Mouse (Mus musculus) T-cell, adult 2 months (primary cell): Measurements from ENCODE around the gene Ccdc3.
"Not testable (repeated sequence)": the region's sequence is repeated elsewhere in the genome, so short reads cannot be mapped to it uniquely, and the experiment has no call there.

Experiments used
- DNase-seq: peaks from one replicate; pipeline ENCODE4 v3.0.0; 2022; ENCODE audit warnings: low spot score

The Ccdc3 gene

GRCm38 (mm10) chr2:5214581-5214980, 77.0 kb downstream of the Ccdc3 start:
- no peak for DNase-seq

DNA sequence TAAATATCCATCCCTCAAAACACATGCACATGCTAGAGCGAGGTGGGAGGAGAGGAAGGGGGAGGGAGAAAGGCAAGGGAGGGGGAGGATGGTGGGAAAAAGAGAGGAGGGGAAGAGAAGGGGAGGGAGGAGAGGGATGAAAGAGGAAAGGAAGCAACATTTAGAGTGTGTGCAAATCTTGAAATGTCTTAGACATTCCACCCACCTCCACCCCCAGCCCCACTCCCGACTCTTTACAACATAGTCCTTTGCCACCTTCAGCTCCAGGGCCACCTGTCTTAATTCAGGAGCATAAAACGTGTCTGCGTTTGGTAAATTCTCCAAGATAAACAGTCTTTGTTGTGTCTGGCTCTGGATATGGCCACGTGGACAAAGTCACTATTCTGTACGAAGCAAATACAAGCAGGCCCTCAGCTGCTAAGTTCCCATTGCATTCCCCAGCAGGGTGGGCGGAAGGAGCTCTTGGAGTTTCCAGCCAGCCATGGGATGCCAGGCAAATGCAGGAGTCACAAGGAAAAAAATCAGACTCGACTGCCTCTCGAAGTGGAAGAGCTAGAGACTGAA, 77.8 kb downstream of the Ccdc3 start:
- no peak for DNase-seq

GRCm38 (mm10) chr2:5219206-5219605, 81.6 kb downstream of the Ccdc3 start:
- DNase-seq, result no peak

GRCm38 (mm10) chr2:5219847-5220375, 82.3 kb downstream of the Ccdc3 start:
- no peak for DNase-seq

DNA sequence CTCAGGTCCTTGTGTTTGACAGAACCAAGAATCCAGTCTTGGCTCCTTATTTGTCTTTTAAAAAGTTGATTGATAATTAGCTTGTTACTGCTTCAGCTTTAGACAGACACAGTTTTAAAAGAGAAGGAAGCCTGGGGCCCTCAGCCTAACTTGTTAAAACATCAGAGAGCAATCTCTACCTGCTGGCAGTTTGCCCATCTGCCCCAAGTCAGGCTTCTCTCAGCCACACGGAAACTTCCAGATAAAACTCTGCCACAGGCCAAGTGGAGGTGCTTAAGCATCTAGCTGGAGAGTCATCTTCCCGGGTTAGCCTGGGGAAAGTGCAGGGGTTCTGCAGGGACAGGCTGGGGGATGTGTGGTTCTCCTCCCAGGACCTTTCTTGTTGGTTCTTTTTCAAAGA, 85.0 kb downstream of the Ccdc3 start:
- DNase-seq, result no peak

GRCm38 (mm10) chr2:5236846-5237482, 99.4 kb downstream of the Ccdc3 start:
- no peak for DNase-seq

- DNase-seq, result no peak
Measured at GRCm38 (mm10) chr2:5237870-5238269, 100.3 kb downstream of the Ccdc3 start.

GRCm38 (mm10) chr2:5239492-5239891, 101.9 kb downstream of the Ccdc3 start:
- no peak for DNase-seq

GRCm38 (mm10) chr2:5241469-5241897, 103.9 kb downstream of the Ccdc3 start:
- no peak for DNase-seq

- not testable (repeated sequence) for DNase-seq
Measured at GRCm38 (mm10) chr2:5249199-5249598, 111.6 kb downstream of the Ccdc3 start.

- no peak for DNase-seq
Measured at GRCm38 (mm10) chr2:5249969-5250368, 112.4 kb downstream of the Ccdc3 start.

DNA sequence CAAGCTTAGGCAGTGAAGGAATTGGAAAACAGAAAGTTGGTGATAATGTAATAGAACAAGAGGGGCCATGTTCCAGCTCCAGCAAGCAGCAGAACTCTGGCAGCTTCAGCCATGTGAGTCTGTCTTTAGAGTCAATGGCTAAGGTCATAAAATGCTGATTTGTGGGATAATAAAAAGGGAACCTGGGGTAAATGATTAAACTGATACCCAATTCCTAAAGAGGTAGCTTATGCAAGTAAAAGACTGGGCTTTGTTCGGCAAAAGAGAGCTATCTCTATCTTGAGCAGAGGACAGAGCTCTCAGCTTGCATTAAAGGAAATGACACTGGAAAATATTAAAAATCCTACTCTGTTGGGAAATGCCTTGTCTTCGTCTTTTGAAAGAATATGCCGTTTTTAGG, 120.7 kb downstream of the Ccdc3 start:
- DNase-seq, result no peak

GRCm38 (mm10) chr2:5262279-5262678, 124.7 kb downstream of the Ccdc3 start:
- no peak for DNase-seq

- DNase-seq, result no peak
Measured at GRCm38 (mm10) chr2:5267980-5268379, 130.4 kb downstream of the Ccdc3 start.
